Comparison of ENCODE assay signal across 9 mouse cellular contexts in the genomic region with DNA sequence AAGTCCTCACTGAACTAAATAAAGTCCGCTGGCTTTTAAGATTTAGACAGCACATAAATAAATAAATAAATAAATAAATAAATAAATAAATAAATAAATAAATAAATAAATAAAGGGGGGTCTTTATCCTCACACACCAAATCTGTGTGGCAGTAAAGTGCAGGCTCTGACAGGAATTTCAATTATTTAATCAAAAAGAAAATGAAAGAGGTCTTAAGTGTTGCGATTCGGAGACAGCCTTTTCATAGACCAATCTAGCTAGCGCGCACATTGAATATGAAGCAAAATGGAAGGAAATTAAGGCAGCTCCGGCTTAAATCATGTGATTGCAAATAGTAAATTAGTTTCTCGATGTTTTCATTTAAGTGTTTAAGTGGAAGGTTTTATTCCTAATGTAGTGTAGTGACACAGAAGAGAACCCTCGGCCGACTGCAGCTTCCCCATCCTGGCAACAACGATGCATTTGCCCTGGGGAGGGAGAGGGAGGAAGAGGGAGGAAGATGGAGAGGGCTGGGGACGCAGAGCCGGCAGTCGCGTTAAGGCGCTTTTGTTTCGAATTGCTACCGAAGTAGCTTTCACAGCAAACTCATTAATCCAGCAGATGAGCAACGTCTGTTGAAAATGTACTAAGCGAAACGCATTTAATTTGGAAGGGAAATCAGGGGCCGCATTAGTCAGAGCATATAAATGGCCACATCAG. TPM values are rescaled to one million over a fixed set of nuclear protein-coding genes. Genes with fewer than 3 reads are reported as not detected.
DNase-seq lines count a peak whose midpoint lies in the region; ATAC-seq and TF ChIP-seq lines count a peak whose summit lies in the region.
"Had no signal": no experiment of that assay in that cellular context is flagged by ENCODE, and none has a peak within 500 bp of the region (broad histone marks: within the 10 kb centered on the region; RNA-seq: fewer than 3 reads in every experiment).

No protein-coding gene starts in this region.

- no peak for TF ChIP-seq CTCF in bone marrow macrophage, adult 2 months (IDR thresholded peaks at IDR 0.05; ENCODE audit: low read depth, low read length)
- no peak for TF ChIP-seq CTCF in forebrain, postnatal 0 days (IDR thresholded peaks at IDR 0.05; ENCODE audit: low read depth)

- H3K27ac ChIP-seq in heart, embryonic 15.5 days, result no peak overlapping the region
- H3K27ac ChIP-seq in bone marrow macrophage, adult 2 months (ENCODE audit: insufficient read depth, low read depth, low read length), result no peak overlapping the region
- H3K27ac ChIP-seq in forebrain, postnatal 0 days (ENCODE audit: low read depth, low read length), result no peak overlapping the region
- no peak overlapping the region for H3K27ac ChIP-seq in midbrain, embryonic 11.5 days (ENCODE audit: low read depth, low read length)

- H3K9ac ChIP-seq in heart, embryonic 15.5 days, result 0 out of 2 replicates have a peak overlapping the region, but pooled peaks have one; percentile 0
- H3K9ac ChIP-seq in forebrain, postnatal 0 days, result peak overlapping the region; percentile 19; the same call in 1 of the 2 replicates
- peak overlapping the region; percentile 43; the same call in 1 of the 2 replicates for H3K9ac ChIP-seq in midbrain, embryonic 11.5 days (ENCODE audit: low read length)

- DNase-seq in heart, postnatal 14 days, result no peak
- DNase-seq in forebrain, postnatal 0 days, result peak; percentile 71
- peak; percentile 94 for DNase-seq in midbrain, embryonic 11.5 days (ENCODE audit: low spot score, missing footprints)
- DNase-seq in gastrocnemius, postnatal 10 days, result no peak
- DNase-seq in adrenal gland, adult 8-10 months, result no peak

- H3K27me3 ChIP-seq in heart, embryonic 15.5 days, result peaks cover 16% of the 10 kb centered on the region
- H3K27me3 ChIP-seq in forebrain, postnatal 0 days (ENCODE audit: insufficient read depth, low read length), result peaks cover 45% of the 10 kb centered on the region
- peaks cover 8% of the 10 kb centered on the region; the same call in 1 of the 2 replicates for H3K27me3 ChIP-seq in midbrain, embryonic 11.5 days (ENCODE audit: control insufficient read depth, insufficient read depth, low read length)

- TF ChIP-seq POLR2A in bone marrow macrophage, adult 2 months (IDR thresholded peaks at IDR 0.05; ENCODE audit: borderline replicate concordance, low read depth, low read length), result no peak

- 12% methylated on average over 21 of the region's 21 CpGs for WGBS in heart, embryonic 15.5 days
- WGBS in forebrain, postnatal 0 days, result 3% methylated on average over 21 of the region's 21 CpGs
- WGBS in midbrain, embryonic 11.5 days, result 7% methylated on average over 21 of the region's 21 CpGs

- no peaks in the 10 kb centered on the region for H3K9me3 ChIP-seq in heart, embryonic 15.5 days (replicated peaks)
- H3K9me3 ChIP-seq in forebrain, postnatal 0 days (ENCODE audit: low read length), result no peaks in the 10 kb centered on the region
- no peaks in the 10 kb centered on the region for H3K9me3 ChIP-seq in midbrain, embryonic 11.5 days (ENCODE audit: control insufficient read depth, low read length)

- H3K36me3 ChIP-seq in heart, embryonic 15.5 days, result no peaks in the 10 kb centered on the region
- H3K36me3 ChIP-seq in forebrain, postnatal 0 days (ENCODE audit: insufficient read depth), result no peaks in the 10 kb centered on the region
- no peaks in the 10 kb centered on the region for H3K36me3 ChIP-seq in midbrain, embryonic 11.5 days (ENCODE audit: control insufficient read depth, insufficient read depth, low read length)

- intact Hi-C loops in heart, postnatal 14 days (cut with DNase I), result no loop called here

- ATAC-seq in heart, embryonic 15.5 days (replicated peaks; ENCODE audit: insufficient number of reproducible peaks, insufficient read depth, low FRiP score, low read depth), result no peak
- ATAC-seq in forebrain, postnatal 0 days, result peak; percentile 34; the same call in 1 of the 2 replicates
- peak; percentile 59; the same call in 1 of the 2 replicates for ATAC-seq in midbrain, embryonic 11.5 days (ENCODE audit: low FRiP score)
- no peak for ATAC-seq in megakaryocyte progenitor cell, adult 5-6 weeks (replicated peaks; ENCODE audit: poor library complexity)

- 0 out of 2 replicates have a peak, but pooled peaks cover 3% of the 10 kb centered on the region for H3K4me1 ChIP-seq in heart, embryonic 15.5 days (replicated peaks)
- H3K4me1 ChIP-seq in bone marrow macrophage, adult 2 months (ENCODE audit: control insufficient read depth, insufficient read depth, low read length), result no peaks in the 10 kb centered on the region
- H3K4me1 ChIP-seq in forebrain, postnatal 0 days (ENCODE audit: insufficient read depth), result no peaks in the 10 kb centered on the region
- peaks cover 6% of the 10 kb centered on the region; the same call in 1 of the 2 replicates for H3K4me1 ChIP-seq in midbrain, embryonic 11.5 days (ENCODE audit: control insufficient read depth, insufficient read depth, low read length)

- H3K4me2 ChIP-seq in heart, embryonic 15.5 days, result peak overlapping the region; percentile 61
- H3K4me2 ChIP-seq in forebrain, postnatal 0 days (ENCODE audit: low read depth), result peak overlapping the region; percentile 67
- peak overlapping the region; percentile 52 for H3K4me2 ChIP-seq in midbrain, embryonic 11.5 days

- H3K4me3 ChIP-seq in heart, embryonic 15.5 days, result peak overlapping the region; percentile 38
- peak overlapping the region; percentile 35; the same call in 1 of the 2 replicates for H3K4me3 ChIP-seq in bone marrow macrophage, adult 2 months (ENCODE audit: insufficient read depth, low read length)
- peak overlapping the region; percentile 42 for H3K4me3 ChIP-seq in forebrain, postnatal 0 days (ENCODE audit: low read depth, low read length)
- H3K4me3 ChIP-seq in midbrain, embryonic 11.5 days (ENCODE audit: low read depth, low read length), result peak overlapping the region; percentile 28

RNA-seq across cellular contexts. Expression of a gene that starts 15.3 kb away (rescaled TPM):
- polyA plus RNA-seq in heart, embryonic 15.5 days (2015; fragmentation: Nextera tagmentation; extraction: Ambion mirVana), result not detected in 2 replicates
- total RNA-seq in heart, postnatal 14 days (2021), result not detected
- polyA plus RNA-seq in bone marrow macrophage, adult 2 months (2012; ENCODE audit: insufficient read depth, insufficient read length, missing spikeins), result not detected in 2 replicates
- 1.2 and 1.3 TPM in 2 replicates for total RNA-seq in forebrain, postnatal 0 days (2014; rRNA removed)
- 0.40 and 1.0 TPM in 2 replicates for polyA plus RNA-seq in forebrain, postnatal 0 days (2015; fragmentation: Nextera tagmentation; extraction: Ambion mirVana)
- 0.22 and 0.50 TPM in 2 replicates for polyA plus RNA-seq in midbrain, embryonic 11.5 days (2014; fragmentation: Nextera tagmentation; extraction: Ambion mirVana)
- total RNA-seq in megakaryocyte progenitor cell, adult 5-6 weeks (2015), result not detected in 2 replicates
- not detected in 2 replicates for total RNA-seq in megakaryocyte progenitor cell, adult 5-6 weeks (2017)
- not detected for total RNA-seq in gastrocnemius, postnatal 10 days (2021)
- not detected for total RNA-seq in adrenal gland, adult 8-10 months (2022)
- total RNA-seq: heart, adult 18-20 months had no signal

RNA-seq across cellular contexts. Expression of a gene that starts 57.8 kb away (rescaled TPM):
- polyA plus RNA-seq in heart, embryonic 15.5 days (2015; fragmentation: Nextera tagmentation; extraction: Ambion mirVana), result 1,867 and 1,945 TPM in 2 replicates
- total RNA-seq in heart, postnatal 14 days (2021), result 1,000 to 10,000 TPM; 1,048 to 1,357 TPM
- polyA plus RNA-seq in bone marrow macrophage, adult 2 months (2012; ENCODE audit: insufficient read depth, insufficient read length, missing spikeins), result 1,438 and 1,604 TPM in 2 replicates
- total RNA-seq in forebrain, postnatal 0 days (2014; rRNA removed), result 3,364 and 4,241 TPM in 2 replicates
- polyA plus RNA-seq in forebrain, postnatal 0 days (2015; fragmentation: Nextera tagmentation; extraction: Ambion mirVana), result 2,287 and 2,372 TPM in 2 replicates
- polyA plus RNA-seq in midbrain, embryonic 11.5 days (2014; fragmentation: Nextera tagmentation; extraction: Ambion mirVana), result 3,704 and 3,886 TPM in 2 replicates
- total RNA-seq in megakaryocyte progenitor cell, adult 5-6 weeks (2015), result 3,635 and 4,207 TPM in 2 replicates
- 4,709 and 5,125 TPM in 2 replicates for total RNA-seq in megakaryocyte progenitor cell, adult 5-6 weeks (2017)
- total RNA-seq in gastrocnemius, postnatal 10 days (2021), result 1,000 to 10,000 TPM; 1,094 to 1,113 TPM
- total RNA-seq in adrenal gland, adult 8-10 months (2022), result 1,000 to 10,000 TPM; 1,250 to 2,890 (median 1,476) TPM

Comparison
In these comparisons a context has a peak if more than half of its experiments do, and no peak if none do; other contexts are left out.
1. ATAC-seq: peak in forebrain, postnatal 0 days (single experiment) and midbrain, embryonic 11.5 days (single experiment); none in heart, embryonic 15.5 days (single experiment) and megakaryocyte progenitor cell, adult 5-6 weeks (single experiment).
2. DNase-seq: peak in forebrain, postnatal 0 days (single experiment) and midbrain, embryonic 11.5 days (single experiment); none in heart, postnatal 14 days (0 of 2), gastrocnemius, postnatal 10 days (single experiment) and adrenal gland, adult 8-10 months (single experiment).
3. Peak in every context shown above with its lines, with median percentiles within 50 percentile points of each other: H3K4me2 ChIP-seq, H3K4me3 ChIP-seq and H3K9ac ChIP-seq.